Mouse (Mus musculus): ENCODE measurements around the gene 2210016L21Rik. TPM values are rescaled to one million over a fixed set of nuclear protein-coding genes. Genes with fewer than 3 reads are reported as not detected.

Gene 2210016L21Rik
- total RNA-seq, 2 experiments from 2014 or later, result 24.7 to 26.6 TPM

DNA sequence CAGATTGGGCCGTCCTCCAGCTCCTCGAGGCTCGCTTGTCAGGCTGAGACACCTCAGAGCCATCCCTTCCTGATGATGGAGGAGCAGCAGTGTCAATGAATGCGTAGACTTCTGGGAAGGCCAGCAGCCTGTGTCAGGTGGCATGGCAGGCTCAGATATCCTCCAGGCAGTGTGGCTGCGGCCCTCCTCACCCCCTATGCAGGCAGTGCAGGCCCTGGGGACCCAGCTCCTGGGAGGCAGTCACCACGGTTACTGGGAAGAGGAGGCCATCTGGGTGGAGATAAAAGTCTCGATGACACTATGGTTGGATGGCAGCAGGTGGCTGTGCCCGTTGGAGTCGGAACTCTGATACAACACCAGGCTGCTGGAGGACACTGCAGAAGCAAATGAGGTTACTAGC, 7.9 kb downstream of the 2210016L21Rik start:
- Histone ChIP-seq H3K27ac (no peak overlapping the region), H3K4me3 (no peak overlapping the region)
- DNase-seq, result no peak
- intact Hi-C loops (cut with DNase I), result no loop called here
- TF ChIP-seq CTCF (IDR thresholded peaks at IDR 0.05), result no peak

GRCm38 (mm10) chr5:114950669-114951068, 8.7 kb downstream of the 2210016L21Rik start:
- Histone ChIP-seq H3K4me3 (no peak overlapping the region), H3K27ac (no peak overlapping the region)
- intact Hi-C loops (cut with DNase I), result no loop called here
- TF ChIP-seq CTCF (IDR thresholded peaks at IDR 0.05), result no peak
- no peak for DNase-seq

GRCm38 (mm10) chr5:114951279-114951880, 9.4 kb downstream of the 2210016L21Rik start:
- Histone ChIP-seq H3K27ac (no peak overlapping the region), H3K4me3 (no peak overlapping the region)
- DNase-seq, result no peak
- intact Hi-C loops (cut with DNase I), result no loop called here
- no peak for TF ChIP-seq CTCF (IDR thresholded peaks at IDR 0.05)

DNA sequence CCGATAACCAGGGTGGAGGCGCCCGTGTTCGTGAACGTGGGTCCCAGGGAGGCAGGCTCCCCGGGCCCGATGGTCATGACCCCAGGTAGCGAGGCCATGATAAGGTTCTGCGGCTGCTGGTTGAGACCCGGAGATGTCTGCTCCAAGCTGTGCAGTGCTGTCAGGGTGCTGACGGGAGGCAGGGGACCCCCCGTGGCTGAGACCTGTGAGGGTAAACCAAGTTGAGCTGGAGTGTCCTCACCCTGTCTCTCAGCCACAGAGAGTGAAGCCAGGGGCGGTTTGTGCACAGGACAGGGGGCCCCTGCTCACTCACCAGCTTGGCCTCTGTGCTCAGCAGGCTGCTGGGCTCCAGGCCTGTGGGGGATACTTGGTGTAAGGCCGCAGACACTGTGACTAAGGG, 11.4 kb downstream of the 2210016L21Rik start:
- no peak overlapping the region for H3K27ac ChIP-seq
- no peak for TF ChIP-seq CTCF (IDR thresholded peaks at IDR 0.05)
- DNase-seq, result no peak
- H3K4me3 ChIP-seq, result no peak overlapping the region
- intact Hi-C loops (cut with DNase I), result no loop called here

DNA sequence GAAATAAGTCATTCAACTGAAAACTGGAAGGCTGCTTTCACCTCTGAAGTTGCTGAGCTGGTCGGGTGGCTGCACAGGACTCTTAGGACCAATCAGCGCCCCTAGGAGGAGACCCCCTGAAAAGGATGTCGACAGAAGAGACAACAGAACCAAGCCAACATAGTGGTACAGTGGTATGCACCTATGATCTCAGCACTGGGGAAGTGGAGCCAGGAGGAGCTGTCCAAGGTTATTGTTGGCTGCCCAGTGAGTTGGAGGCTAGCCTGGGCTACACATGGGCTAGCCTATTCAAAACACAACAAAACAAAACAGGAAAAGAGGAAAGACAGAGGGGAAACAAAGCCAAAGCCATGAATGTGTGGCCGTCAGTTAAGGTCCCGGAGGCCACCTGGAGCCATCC, 16.1 kb downstream of the 2210016L21Rik start:
- Histone ChIP-seq H3K4me3 (no peak overlapping the region), H3K27ac (no peak overlapping the region)
- intact Hi-C loops (cut with DNase I), result no loop called here
- DNase-seq, result no peak
- TF ChIP-seq CTCF (IDR thresholded peaks at IDR 0.05), result no peak

GRCm38 (mm10) chr5:114961590-114962360, 19.8 kb downstream of the 2210016L21Rik start:
- DNase-seq, result no peak
- TF ChIP-seq CTCF (IDR thresholded peaks at IDR 0.05), result no peak
- H3K4me3 ChIP-seq, result no peak overlapping the region
- H3K27ac ChIP-seq, result no peak overlapping the region
- intact Hi-C loops (cut with DNase I), result no loop called here

DNA sequence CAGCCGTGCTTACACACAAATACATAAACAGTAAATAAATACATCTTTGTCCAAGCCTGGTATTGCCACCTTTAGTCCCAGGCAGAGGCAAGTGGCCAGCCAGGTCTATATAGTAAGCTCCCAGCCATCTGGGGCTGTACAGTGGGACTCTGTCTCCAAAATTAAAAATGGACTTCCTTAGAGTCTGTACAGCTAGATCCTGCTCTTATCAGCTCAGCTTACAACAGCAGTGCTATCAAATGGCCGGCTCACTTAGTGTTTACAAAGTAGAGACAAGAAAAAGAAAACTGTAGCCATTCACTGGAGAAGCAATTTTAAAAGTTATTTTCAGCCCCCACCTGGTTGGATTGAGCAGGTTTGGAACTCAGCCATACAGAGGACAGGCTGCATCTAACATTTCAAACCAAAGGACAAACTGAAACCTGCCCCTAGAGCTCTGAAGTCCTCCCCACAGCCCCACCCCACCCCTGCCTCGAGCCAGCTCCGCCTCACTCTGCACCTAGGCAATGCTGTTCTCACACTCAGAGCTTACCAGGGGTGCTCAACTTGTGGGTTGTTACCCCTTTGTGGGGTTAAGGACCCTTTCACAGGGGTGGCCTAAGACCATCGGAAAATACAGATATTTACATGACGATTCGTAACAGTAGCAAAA, 22.5 kb downstream of the 2210016L21Rik start:
- TF ChIP-seq CTCF (IDR thresholded peaks at IDR 0.05), result peak; percentile 9; the same call in 1 of the 2 replicates
- intact Hi-C loops (cut with DNase I), result no loop called here

GRCm38 (mm10) chr5:114964967-114965898, 23.3 kb downstream of the 2210016L21Rik start:
- DNase-seq, result no peak
- Histone ChIP-seq H3K4me3 (no peak overlapping the region), H3K27ac (peak overlapping the region; percentile 38; the same call in 1 of the 2 replicates)
- TF ChIP-seq CTCF (IDR thresholded peaks at IDR 0.05), result no peak
- intact Hi-C loops (cut with DNase I), result no loop called here

More for the DNA sequence above, 22.5 kb downstream of the 2210016L21Rik start:
- H3K4me3 ChIP-seq, result peak overlapping the region; percentile 50
- DNase-seq, result peak; percentile 44
- H3K27ac ChIP-seq, result peak overlapping the region; percentile 79

DNA sequence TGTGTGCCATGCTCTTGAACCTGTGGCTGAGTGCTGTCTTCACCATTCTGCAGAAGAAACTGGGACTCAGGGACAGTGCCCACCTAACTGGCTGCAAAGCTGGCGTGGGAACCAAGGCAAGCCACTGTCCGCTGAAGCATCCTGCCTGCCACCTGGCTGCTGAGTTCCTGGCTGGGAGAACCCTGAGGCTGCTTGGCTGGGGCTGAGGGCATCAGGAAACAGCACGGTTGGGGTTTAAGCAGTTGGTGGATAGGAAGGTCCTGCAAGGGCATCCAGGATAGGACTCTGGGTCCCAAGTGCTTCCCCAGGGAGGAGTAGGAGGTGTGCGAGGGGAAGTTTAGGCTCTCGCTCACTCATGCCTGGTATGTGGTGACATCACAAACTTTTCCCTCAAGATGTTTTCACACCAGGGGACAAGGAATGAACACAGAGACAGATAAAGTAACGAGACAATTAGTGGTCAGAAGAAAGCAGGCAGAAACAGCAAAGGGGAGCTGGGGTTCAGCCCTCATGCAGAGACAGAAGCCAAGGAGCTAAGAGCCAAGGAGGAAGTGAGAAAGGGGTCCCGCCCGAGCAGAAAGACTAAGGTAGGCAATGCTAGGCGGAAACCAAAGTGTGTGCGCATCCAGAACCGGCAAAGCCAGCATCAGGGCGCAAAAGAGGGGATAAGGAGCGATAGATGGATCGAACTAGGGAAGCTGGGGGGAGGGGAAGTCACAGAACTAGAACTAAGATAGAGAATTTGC, 25.7 kb downstream of the 2210016L21Rik start:
- H3K27ac ChIP-seq, result no peak overlapping the region
- no peak for TF ChIP-seq CTCF (IDR thresholded peaks at IDR 0.05)
- DNase-seq, result no peak
- intact Hi-C loops (cut with DNase I), result no loop called here
- H3K4me3 ChIP-seq, result no peak overlapping the region

DNA sequence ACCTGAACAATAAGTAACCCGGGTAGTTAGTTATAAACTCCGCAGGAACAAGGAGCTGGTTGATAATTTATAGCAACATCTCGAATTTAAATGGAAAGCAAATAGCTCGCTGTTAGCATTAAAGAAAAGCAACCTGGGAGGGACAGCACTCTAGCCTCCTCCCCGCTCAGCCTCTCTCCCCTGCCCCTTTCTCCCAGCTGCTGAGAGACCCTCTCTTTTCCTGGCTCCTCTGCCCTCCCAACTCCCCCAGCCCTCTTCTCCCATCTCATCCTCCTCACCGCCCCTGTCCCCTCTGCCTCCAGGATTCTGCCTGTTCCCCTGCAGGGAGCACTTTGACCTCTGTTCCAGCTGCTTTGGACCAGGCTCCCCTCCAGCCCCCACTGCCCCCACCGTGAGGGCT, 26.7 kb downstream of the 2210016L21Rik start:
- no peak overlapping the region for H3K4me3 ChIP-seq
- intact Hi-C loops (cut with DNase I), result no loop called here
- no peak for DNase-seq
- H3K27ac ChIP-seq, result no peak overlapping the region
- TF ChIP-seq CTCF (IDR thresholded peaks at IDR 0.05), result no peak

DNA sequence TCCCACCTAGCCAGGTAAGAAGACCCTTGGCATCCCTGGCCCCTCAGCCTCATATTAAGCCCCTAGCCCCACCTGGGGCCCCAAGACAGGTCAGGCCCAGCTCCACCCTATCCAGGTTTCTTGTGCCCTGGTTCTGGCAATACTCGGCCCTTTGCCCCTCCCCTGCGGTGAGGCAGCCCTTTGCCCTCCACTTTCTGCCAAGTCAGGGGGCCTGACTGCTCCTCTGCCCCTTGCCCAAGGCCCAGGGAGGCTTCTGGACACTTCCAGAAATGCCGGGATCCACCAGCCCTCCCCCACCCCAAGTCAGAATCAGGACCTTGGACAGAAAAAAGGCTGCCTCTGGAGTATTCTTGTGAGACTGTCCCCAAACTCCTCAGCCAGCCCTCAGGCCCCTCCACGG, 27.1 kb downstream of the 2210016L21Rik start:
- Histone ChIP-seq H3K27ac (no peak overlapping the region), H3K4me3 (no peak overlapping the region)
- intact Hi-C loops (cut with DNase I), result no loop called here
- DNase-seq, result no peak
- no peak for TF ChIP-seq CTCF (IDR thresholded peaks at IDR 0.05)
